7 mouse cellular contexts compared by ENCODE assay signal in genomic region chr9:96478071-96478888, GRCm38 (mm10). TPM values are rescaled to one million over a fixed set of nuclear protein-coding genes. Genes with fewer than 3 reads are reported as not detected.
DNase-seq lines count a peak whose midpoint lies in the region; ATAC-seq lines count a peak whose summit lies in the region.

TSS of gene Rnf7 (minus strand) at chr9:96478675.

- H3K27ac ChIP-seq in embryonic facial prominence, embryonic 12.5 days: peak within 1 kb of the TSS; percentile 89
- peak within 1 kb of the TSS; percentile 85 for H3K27ac ChIP-seq in limb, embryonic 11.5 days (replicated peaks; ENCODE audit: low read depth, low read length)
- peak within 1 kb of the TSS; percentile 89 for H3K27ac ChIP-seq in midbrain, embryonic 14.5 days (replicated peaks; ENCODE audit: low read depth, low read length)

- no peaks in the 10 kb centered on the region for H3K27me3 ChIP-seq in embryonic facial prominence, embryonic 12.5 days
- H3K27me3 ChIP-seq in limb, embryonic 11.5 days (ENCODE audit: control insufficient read depth, insufficient read depth, low read length): no peaks in the 10 kb centered on the region
- no peaks in the 10 kb centered on the region for H3K27me3 ChIP-seq in midbrain, embryonic 14.5 days (ENCODE audit: control insufficient read depth, insufficient read depth, low read length)

- H3K4me2 ChIP-seq in embryonic facial prominence, embryonic 12.5 days (replicated peaks): peak within 1 kb of the TSS; percentile 78
- peak within 1 kb of the TSS; percentile 70 for H3K4me2 ChIP-seq in limb, embryonic 11.5 days (ENCODE audit: low read depth, severe bottlenecking)
- peak within 1 kb of the TSS; percentile 89 for H3K4me2 ChIP-seq in midbrain, embryonic 14.5 days (ENCODE audit: low read length)

- H3K4me1 ChIP-seq in embryonic facial prominence, embryonic 12.5 days: peaks cover 13% of the 10 kb centered on the region
- H3K4me1 ChIP-seq in limb, embryonic 11.5 days (ENCODE audit: control insufficient read depth, insufficient read depth, low read length): no peaks in the 10 kb centered on the region
- peaks cover 10% of the 10 kb centered on the region; the same call in 1 of the 2 replicates for H3K4me1 ChIP-seq in midbrain, embryonic 14.5 days (ENCODE audit: control insufficient read depth, insufficient read depth, low read length)

- peak; percentile 93 for ATAC-seq in embryonic facial prominence, embryonic 12.5 days (ENCODE audit: insufficient number of reproducible peaks, insufficient read depth, low FRiP score, low TSS enrichment)
- ATAC-seq in limb, embryonic 11.5 days (ENCODE audit: insufficient number of reproducible peaks, low FRiP score, low TSS enrichment, low read depth): peak; percentile 96
- ATAC-seq in midbrain, embryonic 14.5 days (ENCODE audit: low FRiP score, low TSS enrichment): peak; percentile 99

- H3K9ac ChIP-seq in embryonic facial prominence, embryonic 12.5 days: peak within 1 kb of the TSS; percentile 86
- peak within 1 kb of the TSS; percentile 70 for H3K9ac ChIP-seq in limb, embryonic 11.5 days (ENCODE audit: low read length)
- H3K9ac ChIP-seq in midbrain, embryonic 14.5 days (replicated peaks; ENCODE audit: low read length): peak within 1 kb of the TSS; percentile 78

- H3K36me3 ChIP-seq in embryonic facial prominence, embryonic 12.5 days: peaks cover 10% of the 10 kb centered on the region; the same call in 1 of the 2 replicates
- H3K36me3 ChIP-seq in limb, embryonic 11.5 days (ENCODE audit: control insufficient read depth, insufficient read depth, low read length): no peaks in the 10 kb centered on the region
- peaks cover 18% of the 10 kb centered on the region for H3K36me3 ChIP-seq in midbrain, embryonic 14.5 days (ENCODE audit: control insufficient read depth, insufficient read depth, low read length)

- H3K9me3 ChIP-seq in embryonic facial prominence, embryonic 12.5 days: no peaks in the 10 kb centered on the region
- H3K9me3 ChIP-seq in limb, embryonic 11.5 days (ENCODE audit: control insufficient read depth, low read length): no peaks in the 10 kb centered on the region
- H3K9me3 ChIP-seq in midbrain, embryonic 14.5 days (ENCODE audit: control insufficient read depth, low read length): no peaks in the 10 kb centered on the region

- under 1% methylated on average over 74 of the region's 74 CpGs for WGBS in embryonic facial prominence, embryonic 12.5 days
- WGBS in limb, embryonic 11.5 days: under 1% methylated on average over 74 of the region's 74 CpGs
- under 1% methylated on average over 74 of the region's 74 CpGs for WGBS in midbrain, embryonic 14.5 days

- peak within 1 kb of the TSS; percentile 87 for H3K4me3 ChIP-seq in embryonic facial prominence, embryonic 12.5 days
- H3K4me3 ChIP-seq in limb, embryonic 11.5 days (ENCODE audit: low read depth, low read length): peak within 1 kb of the TSS; percentile 68
- H3K4me3 ChIP-seq in midbrain, embryonic 14.5 days (replicated peaks; ENCODE audit: low read depth, low read length): peak within 1 kb of the TSS; percentile 59

- DNase-seq in adrenal gland, postnatal 25 days: peak; percentile 100
- peak; percentile 100 for DNase-seq in heart, adult 11 months
- DNase-seq in kidney, adult 18-20 months: peak; percentile 99
- peak; percentile 100 for DNase-seq in limb, embryonic 11.5 days (ENCODE audit: low spot score)
- peak; percentile 100 for DNase-seq in midbrain, embryonic 14.5 days
- peak; percentile 95 to 98 for DNase-seq in spleen, adult 18-20 months

RNA-seq across cellular contexts. Expression of gene Rnf7, which starts in this region (rescaled TPM):
- total RNA-seq in adrenal gland, postnatal 25 days (2021): 63.1 and 68.2 TPM in 2 replicates
- polyA plus RNA-seq in embryonic facial prominence, embryonic 12.5 days (2016; fragmentation: Nextera tagmentation; extraction: Ambion mirVana): 246 and 252 TPM in 2 replicates
- polyA plus RNA-seq in limb, embryonic 11.5 days (2014; fragmentation: Nextera tagmentation; extraction: Ambion mirVana): 275 and 276 TPM in 2 replicates
- polyA plus RNA-seq in midbrain, embryonic 14.5 days (2014; fragmentation: Nextera tagmentation; extraction: Ambion mirVana): 262 and 263 TPM in 2 replicates

Comparison
In these comparisons a context has a peak if more than half of its experiments do, and no peak if none do; other contexts are left out.
1. Peak in every context shown above with its lines: DNase-seq, ATAC-seq, H3K4me3 ChIP-seq and H3K27ac ChIP-seq.